Mouse (Mus musculus) MEL (cell line): ENCODE data around the gene 2200002D01Rik. TPM values are rescaled to one million over a fixed set of nuclear protein-coding genes. Genes with fewer than 3 reads are reported as not detected.

ENCODE experiments used
- DNase-seq: peaks from one replicate; pipeline ENCODE4 v3.0.0; 2011; ENCODE audit warnings: low read depth, low spot score
- H3K27ac ChIP-seq: 2 replicates; pipeline ENCODE4 v1.5.1; 2012; ENCODE audit warnings: low read depth, mild to moderate bottlenecking, control low read depth, low read length, moderate library complexity; ENCODE audit not compliant: control insufficient read depth
- H3K27me3 ChIP-seq, 2 experiments: fragments of 150-350 bp in 1 of 2; sonication (generic) in 1 of 2; 2 replicates each; pipeline ENCODE4 v1.6.1; 2012; ENCODE audit warnings: low read length in 2 of 2, mild to moderate bottlenecking in 2 of 2, improper control_type of control experiment in 1 of 2, moderate library complexity in 1 of 2; ENCODE audit not compliant: insufficient read depth in 2 of 2, control insufficient read depth in 1 of 2
- H3K36me3 ChIP-seq, 2 experiments: 2 replicates each; pipeline ENCODE4 v1.6.1; 2012 to 2014; ENCODE audit warnings: low read length in 2 of 2, improper control_type of control experiment in 1 of 2, inconsistent platforms in 1 of 2, mild to moderate bottlenecking in 1 of 2; ENCODE audit not compliant: insufficient read depth in 2 of 2, control insufficient read depth in 1 of 2
- H3K4me1 ChIP-seq, 2 experiments: fragments of 150-350 bp in 1 of 2; sonication (generic) in 1 of 2; 2 replicates each; pipeline ENCODE4 v1.6.1; 2012; ENCODE audit warnings: low read length in 2 of 2, improper control_type of control experiment in 1 of 2, mild to moderate bottlenecking in 1 of 2; ENCODE audit not compliant: insufficient read depth in 2 of 2, control insufficient read depth in 1 of 2
- H3K4me3 ChIP-seq, 2 experiments: fragments of 150-350 bp in 1 of 2; sonication (generic) in 1 of 2; 2 replicates each; pipeline ENCODE4 v1.5.1; 2012; ENCODE audit warnings: low read depth in 2 of 2, low read length in 2 of 2, mild to moderate bottlenecking in 2 of 2, moderate library complexity in 2 of 2, control low read depth in 1 of 2, improper control_type of control experiment in 1 of 2; ENCODE audit not compliant: control insufficient read depth in 1 of 2, insufficient read depth in 1 of 2
- H3K79me2 ChIP-seq: 2 replicates; pipeline ENCODE4 v1.6.1; 2012; ENCODE audit warnings: mild to moderate bottlenecking, low read length, moderate library complexity; ENCODE audit not compliant: control insufficient read depth, poor library complexity, insufficient read depth
- H3K9ac ChIP-seq: 2 replicates; pipeline ENCODE4 v1.6.1; 2012; ENCODE audit warnings: low read depth, mild to moderate bottlenecking, control low read depth, low read length, moderate library complexity; ENCODE audit not compliant: control insufficient read depth, poor library complexity, severe bottlenecking
- H3K9me3 ChIP-seq: fragments of 150-350 bp; sonication (generic); replicated peaks from 2 replicates; pipeline ENCODE4 v1.6.1; 2012; ENCODE audit warnings: mild to moderate bottlenecking, low read length, improper control_type of control experiment, moderate library complexity; ENCODE audit not compliant: insufficient read depth
- BHLHE40 ChIP-seq: IDR thresholded peaks from 2 replicates; pipeline ENCODE4 v1.6.1; 2012; ENCODE audit warnings: low read depth, mild to moderate bottlenecking, inconsistent platforms, low read length, improper control_type of control experiment, borderline replicate concordance
- ELF1 ChIP-seq: IDR thresholded peaks from 2 replicates; pipeline ENCODE4 v1.6.1; 2014; ENCODE audit warnings: low read depth, mild to moderate bottlenecking, inconsistent platforms, low read length, improper control_type of control experiment, moderate library complexity
- ETS1 ChIP-seq: IDR thresholded peaks from 2 replicates; pipeline ENCODE4 v1.6.1; 2012; ENCODE audit warnings: low read depth, mild to moderate bottlenecking, inconsistent platforms, low read length, improper control_type of control experiment, moderate library complexity
- GATA1 ChIP-seq: IDR thresholded peaks from 2 replicates; pipeline ENCODE4 v1.6.1; 2011; ENCODE audit warnings: low read depth, low read length, improper control_type of control experiment
- HCFC1 ChIP-seq: IDR thresholded peaks from 2 replicates; pipeline ENCODE4 v1.6.1; 2012; ENCODE audit warnings: low read depth, mild to moderate bottlenecking, inconsistent platforms, low read length, improper control_type of control experiment, moderate library complexity
- JUND ChIP-seq: IDR thresholded peaks from 2 replicates; pipeline ENCODE4 v1.6.1; 2011; ENCODE audit warnings: low read depth, mild to moderate bottlenecking, improper control_type of control experiment, low read length
- KAT2A ChIP-seq: conservative IDR thresholded peaks from 2 replicates; pipeline ENCODE4 v1.6.1; 2012; ENCODE audit warnings: low read depth, low read length, improper control_type of control experiment, inconsistent platforms
- MAX ChIP-seq: IDR thresholded peaks from 2 replicates; pipeline ENCODE4 v1.6.1; 2011; ENCODE audit warnings: low read length, improper control_type of control experiment
- MAZ ChIP-seq: IDR thresholded peaks from 2 replicates; pipeline ENCODE4 v1.6.1; 2012; ENCODE audit warnings: low read depth, mild to moderate bottlenecking, inconsistent platforms, low read length, improper control_type of control experiment
- MEF2A ChIP-seq: IDR thresholded peaks from 2 replicates; pipeline ENCODE4 v1.6.1; 2014; ENCODE audit warnings: low read depth, mild to moderate bottlenecking, inconsistent platforms, low read length, improper control_type of control experiment; ENCODE audit not compliant: poor library complexity, insufficient replicate concordance, severe bottlenecking; ENCODE audit errors: extremely low read depth
- MXI1 ChIP-seq: IDR thresholded peaks from 2 replicates; pipeline ENCODE4 v1.6.1; 2011; ENCODE audit warnings: mild to moderate bottlenecking, low read depth, low read length, improper control_type of control experiment
- MYC ChIP-seq: IDR thresholded peaks from 2 replicates; pipeline ENCODE4 v1.6.1; 2011; ENCODE audit warnings: low read depth, mild to moderate bottlenecking, low read length, improper control_type of control experiment, moderate library complexity
- NELFE ChIP-seq: IDR thresholded peaks from 2 replicates; pipeline ENCODE4 v1.6.1; 2011; ENCODE audit warnings: low read depth, low read length, improper control_type of control experiment
- POLR2AphosphoS5 ChIP-seq: IDR thresholded peaks from 2 replicates; pipeline ENCODE4 v1.6.1; 2012; ENCODE audit warnings: low read depth, borderline replicate concordance, mild to moderate bottlenecking, inconsistent platforms, low read length, moderate library complexity, mixed read lengths
- RCOR1 ChIP-seq: IDR thresholded peaks from 2 replicates; pipeline ENCODE4 v1.6.1; 2012; ENCODE audit warnings: low read depth, mild to moderate bottlenecking, inconsistent platforms, low read length, improper control_type of control experiment
- SIN3A ChIP-seq: IDR thresholded peaks from 2 replicates; pipeline ENCODE4 v1.6.1; 2012; ENCODE audit warnings: low read length, improper control_type of control experiment, inconsistent platforms
- SMC3 ChIP-seq: IDR thresholded peaks from 2 replicates; pipeline ENCODE4 v1.6.1; 2011; ENCODE audit warnings: low read depth, low read length, improper control_type of control experiment
- TAL1 ChIP-seq: IDR thresholded peaks from 2 replicates; pipeline ENCODE4 v1.6.1; 2012; ENCODE audit warnings: mild to moderate bottlenecking, inconsistent platforms, low read length, moderate library complexity, mixed read lengths
- TCF12 ChIP-seq: IDR thresholded peaks from 2 replicates; pipeline ENCODE4 v1.6.1; 2014; ENCODE audit warnings: low read depth, mild to moderate bottlenecking, inconsistent platforms, low read length, improper control_type of control experiment, moderate library complexity
- USF1 ChIP-seq: IDR thresholded peaks from 2 replicates; pipeline ENCODE4 v1.6.1; 2014; ENCODE audit warnings: low read depth, mild to moderate bottlenecking, inconsistent platforms, low read length, improper control_type of control experiment, moderate library complexity
- USF2 ChIP-seq, 2 experiments: IDR thresholded peaks; 2 replicates each; pipeline ENCODE4 v1.6.1; 2011 to 2012; ENCODE audit warnings: improper control_type of control experiment in 2 of 2, low read length in 2 of 2, borderline replicate concordance in 1 of 2, inconsistent platforms in 1 of 2, low read depth in 1 of 2, mild to moderate bottlenecking in 1 of 2; ENCODE audit not compliant: insufficient read depth in 1 of 2
- ZC3H11A ChIP-seq: IDR thresholded peaks from 2 replicates; pipeline ENCODE4 v1.6.1; 2012; ENCODE audit warnings: low read depth, mild to moderate bottlenecking, inconsistent platforms, low read length, improper control_type of control experiment
- ZNF384 ChIP-seq: IDR thresholded peaks from 2 replicates; pipeline ENCODE4 v1.6.1; 2012; ENCODE audit warnings: low read depth, mild to moderate bottlenecking, inconsistent platforms, low read length, improper control_type of control experiment
- polyA plus RNA-seq, 2 experiments: library from polyadenylated mRNA; stranded (reverse) in 1 of 2; unstranded in 1 of 2; fragments of >175 nt in 1 of 2; fragments of >200 nt in 1 of 2; gene quantifications; 2 replicates each; pipeline versions ENCODE4 v1.2.1 to v1.2.4; 2012; ENCODE audit warnings: low replicate concordance in 2 of 2, low read depth in 1 of 2; ENCODE audit not compliant: insufficient read length in 2 of 2, insufficient read depth in 1 of 2, missing spikeins in 1 of 2
- total RNA-seq: library from RNA; depleted of rRNA; stranded (reverse); fragments of 300-350 nt; gene quantifications from 2 replicates; pipeline ENCODE4 v1.2.3, GENCODE M21; 2012

2200002D01Rik gene
- total and polyA plus RNA-seq, 3 experiments, result 0.85 to 5.4 TPM; not detected in 1

DNA sequence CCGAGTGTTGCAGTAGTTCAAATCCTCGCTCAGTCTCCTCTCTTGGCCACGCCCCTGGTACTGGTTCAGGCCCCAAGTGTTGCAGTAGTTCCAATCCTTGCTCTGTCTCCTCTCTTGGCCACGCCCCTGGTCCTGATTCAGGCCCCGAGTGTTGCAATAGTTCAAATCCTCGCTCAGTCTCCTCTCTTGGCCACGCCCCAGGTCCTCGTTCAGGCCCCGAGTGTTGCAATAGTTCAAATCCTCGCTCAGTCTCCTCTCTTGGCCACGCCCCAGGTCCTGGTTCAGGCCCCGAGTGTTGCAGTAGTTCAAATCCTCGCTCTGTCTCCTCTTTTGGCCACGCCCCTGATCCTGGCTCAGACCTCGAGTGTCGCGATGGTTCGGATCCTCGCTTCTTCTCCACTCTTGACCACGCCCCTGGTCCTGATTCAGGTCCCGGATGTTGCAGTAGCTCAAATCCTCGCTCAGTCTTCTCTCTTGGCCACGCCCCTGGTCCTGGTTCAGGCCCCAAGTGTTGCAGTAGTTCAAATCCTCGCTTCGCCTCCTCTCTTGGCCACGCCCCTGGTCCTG, 36.0 kb downstream of the 2200002D01Rik start:
- TF ChIP-seq BHLHE40, result no peak
- no peak for TF ChIP-seq TAL1
- no peak for TF ChIP-seq SMC3
- no peak for TF ChIP-seq ELF1
- no peak for TF ChIP-seq POLR2AphosphoS5
- TF ChIP-seq KAT2A, result no peak
- no peak for TF ChIP-seq SIN3A
- no peak for TF ChIP-seq TCF12
- TF ChIP-seq USF1, result no peak
- TF ChIP-seq MAZ, result no peak
- no peak for TF ChIP-seq NELFE
- no peak for TF ChIP-seq ETS1
- no peak for TF ChIP-seq MYC
- TF ChIP-seq RCOR1, result no peak
- no peak for TF ChIP-seq GATA1
- Histone ChIP-seq H3K9me3 (no peaks in the 10 kb centered on the region), H3K79me2 (no peaks in the 10 kb centered on the region), H3K27ac (peak overlapping the region; percentile 50), H3K27me3 (no peaks in the 10 kb centered on the region), H3K9ac (peak overlapping the region; percentile 38), H3K4me1 (peaks cover 1 to 3% of the 10 kb centered on the region in 2 experiments; a peak in 3 of 4 replicates), H3K36me3 (peaks cover 0 to 2% of the 10 kb centered on the region in 2 experiments; a peak in 2 of 4 replicates), H3K4me3 (peak overlapping the region; percentile 52 to 59)
- DNase-seq, result peak; percentile 75

- Histone ChIP-seq H3K4me1 (peaks cover under 1 to 1% of the 10 kb centered on the region in 2 experiments; a peak in 3 of 4 replicates), H3K27me3 (no peaks in the 10 kb centered on the region), H3K4me3 (peak overlapping the region; percentile 52 to 59), H3K36me3 (peaks cover 0 to 2% of the 10 kb centered on the region in 2 experiments; a peak in 2 of 4 replicates), H3K27ac (peak overlapping the region; percentile 94), H3K9ac (peak overlapping the region; percentile 48), H3K79me2 (no peaks in the 10 kb centered on the region), H3K9me3 (no peaks in the 10 kb centered on the region)
- peak; percentile 95 for DNase-seq
- TF ChIP-seq GATA1, result no peak
- peak; percentile 52; the same call in 1 of the 2 replicates for TF ChIP-seq SIN3A
- TF ChIP-seq MAZ, result peak; percentile 67; the same call in 1 of the 2 replicates
- 0 out of 2 replicates have a peak, but pooled peaks have one; percentile 5 for TF ChIP-seq MEF2A
- TF ChIP-seq MXI1, result peak; percentile 74; the same call in 1 of the 2 replicates
- 0 out of 2 replicates have a peak, but pooled peaks have one; percentile 40 for TF ChIP-seq HCFC1
- peak; percentile 15; the same call in 1 of the 2 replicates for TF ChIP-seq USF1
- TF ChIP-seq TCF12, result no peak
- TF ChIP-seq ZC3H11A, result no peak
- TF ChIP-seq ELF1, result peak; percentile 85
- peak; percentile 38; the same call in 1 of the 2 replicates for TF ChIP-seq MAX
- peak; percentile 93 for TF ChIP-seq ZNF384
- no peak for TF ChIP-seq SMC3
- TF ChIP-seq USF2 (IDR thresholded peaks at IDR 0.05; ENCODE audit: borderline replicate concordance in 1 of 2, insufficient read depth in 1 of 2, low read depth in 1 of 2, low read length in 2 of 2), result no peak
- TF ChIP-seq JUND, result no peak
Measured at GRCm38 (mm10) chr7:29211415-29212198, 36.7 kb downstream of the 2200002D01Rik start.
